Mouse (Mus musculus): Measurements from ENCODE around the gene Ksr1. TPM values are rescaled to one million over a fixed set of nuclear protein-coding genes. Genes with fewer than 3 reads are reported as not detected.

Gene Ksr1
- polyA plus RNA-seq, 1 experiment, result 20.3 TPM

GRCm38 (mm10) chr11:79137245-79137644, 9.0 kb downstream of the Ksr1 start:
- TF ChIP-seq GATA1 (IDR thresholded peaks at IDR 0.05; ENCODE audit: low read length), result no peak

- no peak for TF ChIP-seq GATA1 (IDR thresholded peaks at IDR 0.05; ENCODE audit: low read length)
Observed at GRCm38 (mm10) chr11:79135685-79136360, 10.4 kb downstream of the Ksr1 start.

- TF ChIP-seq GATA1 (IDR thresholded peaks at IDR 0.05; ENCODE audit: low read length), result no peak
Observed at GRCm38 (mm10) chr11:79135105-79135503, 11.1 kb downstream of the Ksr1 start.

GRCm38 (mm10) chr11:79134416-79135104, 11.6 kb downstream of the Ksr1 start:
- no peak for TF ChIP-seq GATA1 (IDR thresholded peaks at IDR 0.05; ENCODE audit: low read length)

- TF ChIP-seq GATA1 (IDR thresholded peaks at IDR 0.05; ENCODE audit: low read length), result no peak
Observed at GRCm38 (mm10) chr11:79133961-79134360, 12.2 kb downstream of the Ksr1 start.

GRCm38 (mm10) chr11:79133051-79133450, 13.2 kb downstream of the Ksr1 start:
- no peak for TF ChIP-seq GATA1 (IDR thresholded peaks at IDR 0.05; ENCODE audit: low read length)

GRCm38 (mm10) chr11:79131949-79132411, 14.2 kb downstream of the Ksr1 start:
- no peak for TF ChIP-seq GATA1 (IDR thresholded peaks at IDR 0.05; ENCODE audit: low read length)

- no peak for TF ChIP-seq GATA1 (IDR thresholded peaks at IDR 0.05; ENCODE audit: low read length)
Observed at GRCm38 (mm10) chr11:79129388-79130356, 16.5 kb downstream of the Ksr1 start.

- TF ChIP-seq GATA1 (IDR thresholded peaks at IDR 0.05; ENCODE audit: low read length), result no peak
Observed at GRCm38 (mm10) chr11:79128233-79128632, 18.0 kb downstream of the Ksr1 start.

GRCm38 (mm10) chr11:79126963-79127362, 19.2 kb downstream of the Ksr1 start:
- no peak for TF ChIP-seq GATA1 (IDR thresholded peaks at IDR 0.05; ENCODE audit: low read length)

- TF ChIP-seq GATA1 (IDR thresholded peaks at IDR 0.05; ENCODE audit: low read length), result no peak
Observed at GRCm38 (mm10) chr11:79125775-79126174, 20.4 kb downstream of the Ksr1 start.

GRCm38 (mm10) chr11:79122556-79122955, 23.7 kb downstream of the Ksr1 start:
- TF ChIP-seq GATA1 (IDR thresholded peaks at IDR 0.05; ENCODE audit: low read length), result no peak

GRCm38 (mm10) chr11:79120087-79120486, 26.1 kb downstream of the Ksr1 start:
- no peak for TF ChIP-seq GATA1 (IDR thresholded peaks at IDR 0.05; ENCODE audit: low read length)

GRCm38 (mm10) chr11:79118918-79119377, 27.3 kb downstream of the Ksr1 start:
- TF ChIP-seq GATA1 (IDR thresholded peaks at IDR 0.05; ENCODE audit: low read length), result no peak

GRCm38 (mm10) chr11:79116665-79117064, 29.5 kb downstream of the Ksr1 start:
- no peak for TF ChIP-seq GATA1 (IDR thresholded peaks at IDR 0.05; ENCODE audit: low read length)

GRCm38 (mm10) chr11:79115659-79116058, 30.5 kb downstream of the Ksr1 start:
- no peak for TF ChIP-seq GATA1 (IDR thresholded peaks at IDR 0.05; ENCODE audit: low read length)

Measured in G1E-ER4 (cell line).